Mouse (Mus musculus) stomach, postnatal 0 days (tissue): ENCODE results near the gene Cript. TPM values are rescaled to one million over a fixed set of nuclear protein-coding genes. Genes with fewer than 3 reads are reported as not detected.

Source experiments
- ATAC-seq: fragments of 200-750 bp; cut with Nextera tagmentation; 2 replicates; pipeline ENCODE4 v1.8.0; 2017; ENCODE audit not compliant: low FRiP score, low TSS enrichment
- DNase-seq: peaks from one replicate; pipeline ENCODE4 v3.0.0-alpha.2; 2016; ENCODE audit warnings: low spot score
- H3K27ac ChIP-seq: fragments of 300-500 bp; sonication (generic); replicated peaks from 2 replicates; pipeline ENCODE4 v1.5.1; 2014; ENCODE audit warnings: mild to moderate bottlenecking, control low read depth
- H3K27me3 ChIP-seq: fragments of 300-500 bp; sonication (generic); 2 replicates; pipeline ENCODE4 v1.6.1; 2014; ENCODE audit warnings: low read length; ENCODE audit not compliant: control insufficient read depth, insufficient read depth
- H3K36me3 ChIP-seq: fragments of 300-500 bp; sonication (generic); 2 replicates; pipeline ENCODE4 v1.6.1; 2014; ENCODE audit warnings: low read length, mixed read lengths; ENCODE audit not compliant: control insufficient read depth, insufficient read depth
- H3K4me1 ChIP-seq: fragments of 300-500 bp; sonication (generic); replicated peaks from 2 replicates; pipeline ENCODE4 v1.6.1; 2014; ENCODE audit warnings: antibody characterized with exemption; ENCODE audit not compliant: control insufficient read depth, insufficient read depth
- H3K4me2 ChIP-seq: fragments of 300-500 bp; sonication (generic); replicated peaks from 2 replicates; pipeline ENCODE4 v1.6.1; 2014; ENCODE audit warnings: low read depth, mild to moderate bottlenecking, control low read depth, moderate library complexity
- H3K4me3 ChIP-seq: fragments of 300-500 bp; sonication (generic); 2 replicates; pipeline ENCODE4 v1.5.1; 2014; ENCODE audit warnings: low read depth, low read length, control low read depth
- H3K9ac ChIP-seq: fragments of 300-500 bp; sonication (generic); 2 replicates; pipeline ENCODE4 v1.6.1; 2014; ENCODE audit warnings: mild to moderate bottlenecking, low read length, control low read depth, mixed read lengths
- H3K9me3 ChIP-seq: fragments of 300-500 bp; sonication (generic); 2 replicates; pipeline ENCODE4 v1.6.1; 2016; ENCODE audit warnings: low read length; ENCODE audit not compliant: control insufficient read depth
- CTCF ChIP-seq: IDR thresholded peaks from 2 replicates; pipeline ENCODE4 v1.5.1; 2016; ENCODE audit warnings: antibody characterized with exemption, low read depth, mild to moderate bottlenecking, moderate library complexity
- EP300 ChIP-seq: optimal IDR thresholded peaks from 2 replicates; pipeline ENCODE3; 2016; ENCODE audit warnings: antibody characterized with exemption
- WGBS: fragments of 180-500 bp; shearing (Covaris S2); extraction: QIAGEN DNeasy Blood & Tissue Kit; methylation state at CpG from one replicate; pipeline ENCODE4 v1.1.7; 2014; 5-methylcytosine and 5-hydroxymethylcytosine counted together
- polyA plus RNA-seq: library from polyadenylated mRNA; unstranded; fragments of >200 nt; fragmentation: Nextera tagmentation; extraction: Ambion mirVana; gene quantifications from 2 replicates; pipeline ENCODE4 v1.2.1, GENCODE M21; 2015

The Cript gene
- polyA plus RNA-seq, 1 experiment from 2014 or later: 140 TPM

- WGBS: 53% methylated on average over 17 of the region's 17 CpGs
- Histone ChIP-seq H3K4me1 (no peaks in the 10 kb centered on the region), H3K36me3 (no peaks in the 10 kb centered on the region), H3K4me3 (no peak overlapping the region), H3K27ac (no peak overlapping the region; the same call in 1 of the 2 replicates), H3K27me3 (no peaks in the 10 kb centered on the region), H3K9ac (no peak overlapping the region), H3K4me2 (no peak overlapping the region), H3K9me3 (no peaks in the 10 kb centered on the region)
- DNase-seq: no peak
- TF ChIP-seq CTCF (no peak), EP300 (no peak)
- no peak for ATAC-seq
Measured at GRCm38 (mm10) chr17:86986449-86987138, 38.8 kb upstream of the Cript start.

DNA sequence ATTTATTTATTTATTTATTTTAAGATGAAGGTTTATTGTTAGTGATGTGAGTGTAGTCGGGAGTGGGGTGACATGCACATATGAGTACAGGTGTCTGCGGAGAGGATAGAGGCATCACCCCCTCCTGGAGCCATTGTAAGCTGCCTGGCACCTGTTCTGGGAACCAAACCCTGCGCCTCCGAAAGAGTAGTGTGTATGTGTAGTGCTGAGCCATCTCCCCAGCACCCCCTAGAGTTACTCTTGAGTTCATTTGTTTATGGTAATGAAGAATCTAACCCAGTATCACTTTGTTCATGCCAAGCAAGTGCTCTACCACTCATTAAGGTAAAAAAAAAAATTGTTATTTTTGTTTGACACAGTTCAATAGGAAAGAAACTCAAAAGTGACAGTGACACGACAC is 37.2 kb upstream of the Cript start:
- no peak overlapping the region for H3K9ac ChIP-seq
- H3K36me3 ChIP-seq: no peaks in the 10 kb centered on the region
- H3K27ac ChIP-seq: no peak overlapping the region
- no peaks in the 10 kb centered on the region for H3K27me3 ChIP-seq
- no peaks in the 10 kb centered on the region for H3K4me1 ChIP-seq
- no peak overlapping the region for H3K4me2 ChIP-seq
- TF ChIP-seq EP300: no peak
- TF ChIP-seq CTCF: 0 out of 2 replicates have a peak, but pooled peaks have one; percentile 14
- DNase-seq (no peak), ATAC-seq (no peak)
- WGBS: 81% methylated on average over 5 of the region's 5 CpGs
- H3K4me3 ChIP-seq: no peak overlapping the region
- H3K9me3 ChIP-seq: no peaks in the 10 kb centered on the region

DNA sequence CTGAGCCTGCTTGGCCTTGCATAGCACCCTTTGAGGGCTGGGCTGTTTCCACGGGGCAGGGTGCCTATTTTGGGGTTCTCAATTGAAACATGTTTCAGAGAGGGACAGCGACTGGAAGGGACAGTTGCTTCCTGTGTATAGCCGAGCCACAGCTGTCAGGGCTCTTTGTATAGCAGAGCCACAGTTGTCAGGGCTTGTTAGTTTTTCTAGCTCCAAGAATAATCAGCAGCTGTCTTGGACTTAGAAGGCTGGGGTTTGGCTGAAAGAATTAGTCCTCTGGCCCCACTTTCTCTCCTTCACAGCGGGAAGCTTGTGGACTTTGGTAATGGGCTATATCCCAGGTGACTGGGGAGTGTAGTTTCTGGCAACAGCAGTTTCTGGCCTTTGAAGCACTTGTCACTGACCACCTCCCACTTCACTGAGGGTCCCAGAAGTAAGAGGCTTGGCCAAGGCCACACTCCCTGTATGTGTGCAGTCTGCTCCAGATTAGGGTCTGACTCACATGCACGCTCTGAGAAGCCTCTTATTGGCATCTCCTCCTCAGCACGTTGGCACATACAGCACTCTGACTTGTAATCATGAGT is 36.7 kb upstream of the Cript start:
- H3K27me3 ChIP-seq: no peaks in the 10 kb centered on the region
- no peak overlapping the region for H3K9ac ChIP-seq
- no peak overlapping the region for H3K27ac ChIP-seq
- 52% methylated on average over 6 of the region's 6 CpGs for WGBS
- TF ChIP-seq CTCF (no peak), EP300 (no peak)
- no peak overlapping the region for H3K4me3 ChIP-seq
- ATAC-seq (no peak), DNase-seq (no peak)
- H3K4me2 ChIP-seq: no peak overlapping the region
- no peaks in the 10 kb centered on the region for H3K36me3 ChIP-seq
- no peaks in the 10 kb centered on the region for H3K4me1 ChIP-seq
- H3K9me3 ChIP-seq: no peaks in the 10 kb centered on the region

DNA sequence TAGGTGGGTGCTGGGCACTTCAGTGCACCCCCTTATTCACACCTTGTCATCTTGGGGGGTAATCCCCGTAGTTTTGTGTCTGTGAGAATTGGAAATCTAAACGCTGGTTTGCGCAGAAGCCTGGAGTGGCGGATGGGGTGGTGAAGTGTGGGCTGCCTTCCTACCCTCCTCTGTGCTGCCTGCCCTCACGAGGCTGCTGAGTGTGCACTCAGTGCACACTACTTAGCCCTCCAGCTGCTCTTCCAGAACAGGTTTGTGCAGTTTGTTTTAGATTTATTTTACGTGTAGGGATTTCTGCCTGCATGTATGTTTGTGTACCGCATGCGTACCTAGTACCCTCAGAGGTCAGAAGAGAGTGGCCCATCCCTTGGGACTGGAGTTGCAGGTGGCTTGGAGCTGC is 34.0 kb upstream of the Cript start:
- H3K4me2 ChIP-seq: no peak overlapping the region
- 71% methylated on average over 8 of the region's 8 CpGs for WGBS
- no peaks in the 10 kb centered on the region for H3K9me3 ChIP-seq
- H3K4me1 ChIP-seq: no peaks in the 10 kb centered on the region
- no peak overlapping the region for H3K9ac ChIP-seq
- H3K27me3 ChIP-seq: no peaks in the 10 kb centered on the region
- no peaks in the 10 kb centered on the region for H3K36me3 ChIP-seq
- ATAC-seq (no peak), DNase-seq (no peak)
- H3K27ac ChIP-seq: no peak overlapping the region
- TF ChIP-seq EP300 (no peak), CTCF (no peak)
- no peak overlapping the region for H3K4me3 ChIP-seq

DNA sequence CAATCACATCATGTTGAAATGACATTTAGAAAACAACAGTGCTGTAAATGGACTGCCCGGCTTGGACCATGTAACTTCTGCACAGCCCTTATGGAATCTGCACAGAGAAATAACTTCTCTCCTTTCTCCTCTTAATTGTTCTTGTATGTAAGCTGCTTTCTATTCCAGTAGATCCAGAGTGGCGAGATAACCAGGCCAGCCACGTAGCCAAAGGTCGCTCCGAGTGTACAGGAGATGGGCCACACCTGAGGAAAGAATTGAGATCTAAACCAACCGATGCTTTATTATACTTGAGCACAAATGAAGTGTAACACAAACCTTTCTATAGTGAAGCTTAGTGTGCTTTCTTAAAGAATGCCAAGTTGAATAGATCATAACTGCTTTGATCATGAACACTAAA is 28.0 kb upstream of the Cript start:
- 0 out of 2 replicates have a peak, but pooled peaks cover 5% of the 10 kb centered on the region for H3K36me3 ChIP-seq
- no peak for ATAC-seq
- DNase-seq: no peak
- no peak for TF ChIP-seq CTCF
- no peak for TF ChIP-seq EP300
- no peak overlapping the region for H3K4me3 ChIP-seq
- H3K4me1 ChIP-seq: no peaks in the 10 kb centered on the region
- WGBS: 63% methylated on average over 6 of the region's 6 CpGs
- H3K9me3 ChIP-seq: no peaks in the 10 kb centered on the region
- no peak overlapping the region for H3K27ac ChIP-seq
- no peak overlapping the region for H3K9ac ChIP-seq
- H3K4me2 ChIP-seq: no peak overlapping the region
- H3K27me3 ChIP-seq: no peaks in the 10 kb centered on the region

DNA sequence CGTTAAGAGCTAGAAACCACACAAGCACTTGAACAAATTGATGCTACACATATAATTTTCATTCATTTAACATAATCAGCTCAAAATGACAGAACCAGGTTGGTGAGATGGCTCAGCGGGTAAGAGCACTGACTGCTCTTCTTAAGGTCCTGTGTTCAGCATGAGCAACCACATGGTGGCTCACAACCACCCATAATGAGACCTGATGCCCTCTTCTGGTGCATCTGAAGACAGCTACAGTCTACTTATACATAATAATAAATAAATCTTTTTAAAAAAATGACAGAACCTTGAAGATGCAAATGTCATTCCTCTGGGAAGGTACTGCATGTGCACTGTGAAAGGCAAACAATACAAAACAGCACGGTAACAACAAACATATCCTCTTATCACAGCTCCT is 16.4 kb upstream of the Cript start:
- Histone ChIP-seq H3K27ac (no peak overlapping the region), H3K9me3 (0 out of 2 replicates have a peak, but pooled peaks cover 3% of the 10 kb centered on the region), H3K27me3 (no peaks in the 10 kb centered on the region), H3K4me2 (no peak overlapping the region), H3K36me3 (peaks cover 5% of the 10 kb centered on the region; the same call in 1 of the 2 replicates), H3K4me3 (no peak overlapping the region), H3K4me1 (no peaks in the 10 kb centered on the region), H3K9ac (no peak overlapping the region)
- ATAC-seq (no peak), DNase-seq (no peak)
- TF ChIP-seq CTCF (peak; percentile 44), EP300 (no peak)
- 84% methylated on average over 3 of the region's 3 CpGs for WGBS
